Mouse (Mus musculus) thymus, adult 2 months (tissue): ENCODE measurements around the gene Nelfe. TPM values are rescaled to one million over a fixed set of nuclear protein-coding genes. Genes with fewer than 3 reads are reported as not detected.

ENCODE experiments used
- DNase-seq: peaks from one replicate; pipeline ENCODE4 v3.0.0; 2021
- H3K27ac ChIP-seq: fragments of 200-500 bp; 2 replicates; pipeline ENCODE4 v1.5.1; 2012; ENCODE audit warnings: low read length, control low read depth; ENCODE audit not compliant: control insufficient read depth, insufficient read depth
- H3K27me3 ChIP-seq: fragments of 200-500 bp; 2 replicates; pipeline ENCODE4 v1.6.1; 2012; ENCODE audit warnings: mild to moderate bottlenecking, low read length, moderate library complexity, mixed read lengths; ENCODE audit not compliant: control insufficient read depth, insufficient read depth
- H3K36me3 ChIP-seq: fragments of 200-500 bp; 2 replicates; pipeline ENCODE4 v1.6.1; 2012; ENCODE audit warnings: mild to moderate bottlenecking, low read length, moderate library complexity; ENCODE audit not compliant: control insufficient read depth, insufficient read depth
- H3K4me1 ChIP-seq: fragments of 200-500 bp; replicated peaks from 2 replicates; pipeline ENCODE4 v1.6.1; 2012; ENCODE audit warnings: low read length; ENCODE audit not compliant: control insufficient read depth, insufficient read depth
- H3K4me3 ChIP-seq: fragments of 200-500 bp; 2 replicates; pipeline ENCODE4 v1.5.1; 2012; ENCODE audit warnings: mild to moderate bottlenecking, low read length, control low read depth, moderate library complexity; ENCODE audit not compliant: control insufficient read depth, insufficient read depth
- CTCF ChIP-seq: fragments of 200-500 bp; IDR thresholded peaks from 2 replicates; pipeline ENCODE4 v1.5.1; 2012; ENCODE audit warnings: mild to moderate bottlenecking, control low read depth, low read length, moderate library complexity, borderline replicate concordance; ENCODE audit not compliant: control insufficient read depth, poor library complexity, insufficient read depth; ENCODE audit errors: extremely low read depth
- POLR2A ChIP-seq: fragments of 200-500 bp; IDR thresholded peaks from 2 replicates; pipeline ENCODE4 v1.6.1; 2012; ENCODE audit warnings: mild to moderate bottlenecking, low read length, control low read depth, moderate library complexity; ENCODE audit not compliant: control insufficient read depth, poor library complexity, insufficient read depth; ENCODE audit errors: extremely low read depth
- WGBS: fragments of 180-500 bp; shearing (Covaris S2); methylation state at CpG from one replicate; pipeline ENCODE4 v1.1.7; 2018; 5-methylcytosine and 5-hydroxymethylcytosine counted together
- polyA plus RNA-seq: library from polyadenylated mRNA; depleted of rRNA; stranded (reverse); fragments of >200 nt; gene quantifications from 2 replicates; pipeline ENCODE4 v1.2.3, GENCODE M21; 2012

The Nelfe gene
- polyA plus RNA-seq, 1 experiment = 26.1 TPM

DNA sequence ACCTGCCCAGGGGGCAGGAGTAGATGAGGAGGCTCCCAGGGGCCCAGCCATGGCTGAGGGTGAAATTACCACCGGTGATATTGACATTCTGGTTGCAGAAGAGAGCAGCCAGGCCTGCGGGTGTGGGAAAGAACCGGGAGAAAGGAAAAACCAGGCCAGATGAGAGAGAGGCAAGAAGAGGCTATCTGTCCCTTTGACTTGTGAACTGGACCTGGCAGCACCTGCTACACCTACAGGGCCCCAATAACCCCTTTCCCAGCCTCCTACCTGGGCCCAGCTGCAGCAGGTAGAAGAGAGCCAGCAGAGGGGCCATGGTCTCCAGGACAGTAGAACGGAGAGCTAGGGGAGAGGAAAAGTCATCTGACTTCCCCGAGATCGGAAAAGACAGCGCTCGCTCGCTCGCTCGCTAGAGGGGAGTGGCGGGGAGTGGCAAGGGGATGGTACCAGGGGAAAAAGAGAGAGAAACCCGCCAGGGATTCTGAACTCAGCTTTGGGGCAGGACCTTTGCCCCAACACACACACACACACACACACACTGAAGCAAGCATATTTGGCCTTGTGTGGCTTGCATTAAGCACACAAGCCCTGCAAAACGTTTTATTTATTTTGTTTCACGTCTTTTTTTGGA, 31.6 kb downstream of the Nelfe start, which contains the start of gene Gm20547:
Gm20547 (minus strand) TSS at position 360 of the 628 bp plus-strand sequence.
- Histone ChIP-seq H3K27ac (no peak within 1 kb of the TSS), H3K4me1 (peaks cover 9% of the 10 kb centered on the region), H3K4me3 (no peak within 1 kb of the TSS), H3K36me3 (no peaks in the 10 kb centered on the region), H3K27me3 (no peaks in the 10 kb centered on the region)
- 93% methylated on average over 14 of the region's 15 CpGs for WGBS
- DNase-seq = no peak
- no peak for TF ChIP-seq POLR2A
- no peak for TF ChIP-seq CTCF

DNA sequence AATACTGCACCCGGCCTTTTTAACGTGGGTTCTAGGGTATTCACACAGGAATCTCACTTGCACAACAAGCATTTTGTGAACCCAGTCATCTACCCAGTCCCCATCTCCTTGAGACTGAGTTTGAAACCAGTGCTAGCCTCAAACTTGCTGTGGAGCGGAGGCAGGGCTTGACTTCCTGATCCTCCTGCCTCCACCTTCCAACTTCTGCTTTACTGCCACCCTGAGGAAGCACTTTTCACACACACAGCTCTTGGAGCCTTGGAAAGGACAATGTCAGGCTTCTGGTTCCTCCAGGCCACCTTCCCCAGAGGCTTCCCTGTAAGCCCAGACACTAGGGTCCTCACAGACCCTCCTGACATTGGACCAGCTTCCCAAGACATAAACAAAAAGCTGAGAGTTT, 33.1 kb downstream of the Nelfe start:
- no peak for DNase-seq
- H3K4me3 ChIP-seq = no peak overlapping the region
- peaks cover 9% of the 10 kb centered on the region for H3K4me1 ChIP-seq
- WGBS = 64% methylated on average over 3 of the region's 3 CpGs
- H3K36me3 ChIP-seq = no peaks in the 10 kb centered on the region
- no peak for TF ChIP-seq POLR2A
- TF ChIP-seq CTCF = no peak
- no peaks in the 10 kb centered on the region for H3K27me3 ChIP-seq
- no peak overlapping the region for H3K27ac ChIP-seq

DNA sequence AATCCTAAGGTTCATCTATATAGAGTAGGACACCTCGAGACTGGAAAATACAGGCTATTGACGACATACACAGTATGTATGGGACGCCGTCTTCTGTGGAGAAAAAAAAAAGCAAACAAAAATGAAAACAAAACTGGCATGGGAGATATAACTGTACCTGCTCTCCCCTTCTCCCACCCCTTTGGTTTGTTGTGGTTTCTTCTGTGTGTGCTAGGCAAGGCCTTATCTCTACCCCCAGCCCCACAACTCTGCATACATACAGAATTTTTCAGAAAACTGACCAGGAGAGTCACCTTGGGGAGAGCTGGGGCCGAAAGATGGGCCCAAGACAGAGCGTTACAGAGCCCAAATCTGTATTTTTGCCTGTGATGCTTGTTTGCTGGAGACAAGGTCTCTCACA, 34.5 kb downstream of the Nelfe start:
- TF ChIP-seq POLR2A (no peak), CTCF (no peak)
- no peak overlapping the region for H3K4me3 ChIP-seq
- DNase-seq = no peak
- no peak overlapping the region for H3K27ac ChIP-seq
- H3K4me1 ChIP-seq = peaks cover 7% of the 10 kb centered on the region
- 88% methylated on average over 6 of the region's 6 CpGs for WGBS
- no peaks in the 10 kb centered on the region for H3K36me3 ChIP-seq
- H3K27me3 ChIP-seq = no peaks in the 10 kb centered on the region

DNA sequence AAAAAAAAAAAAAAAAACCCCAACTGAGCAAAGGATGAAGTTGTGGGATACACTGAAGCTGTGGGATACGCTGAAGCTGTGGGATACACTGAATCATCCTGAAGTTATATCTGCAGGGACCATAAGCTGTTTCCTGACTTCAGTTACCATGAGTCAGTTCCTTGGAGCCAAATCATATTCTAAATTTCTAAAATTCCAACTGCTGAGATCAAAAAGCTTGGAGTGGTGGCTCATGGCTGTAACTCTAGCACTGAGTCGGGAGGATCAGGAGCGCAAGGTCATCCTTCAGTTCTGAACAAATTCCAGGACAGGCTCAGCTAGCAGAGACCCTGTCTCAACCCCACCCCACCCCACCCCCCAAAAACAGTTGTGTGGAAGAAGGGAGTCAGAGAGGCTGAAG, 35.4 kb downstream of the Nelfe start:
- WGBS = 95% methylated on average over 3 of the region's 3 CpGs
- Histone ChIP-seq H3K36me3 (no peaks in the 10 kb centered on the region), H3K4me3 (no peak overlapping the region), H3K4me1 (no peaks in the 10 kb centered on the region), H3K27me3 (no peaks in the 10 kb centered on the region), H3K27ac (no peak overlapping the region)
- DNase-seq = no peak
- TF ChIP-seq CTCF (no peak), POLR2A (no peak)

DNA sequence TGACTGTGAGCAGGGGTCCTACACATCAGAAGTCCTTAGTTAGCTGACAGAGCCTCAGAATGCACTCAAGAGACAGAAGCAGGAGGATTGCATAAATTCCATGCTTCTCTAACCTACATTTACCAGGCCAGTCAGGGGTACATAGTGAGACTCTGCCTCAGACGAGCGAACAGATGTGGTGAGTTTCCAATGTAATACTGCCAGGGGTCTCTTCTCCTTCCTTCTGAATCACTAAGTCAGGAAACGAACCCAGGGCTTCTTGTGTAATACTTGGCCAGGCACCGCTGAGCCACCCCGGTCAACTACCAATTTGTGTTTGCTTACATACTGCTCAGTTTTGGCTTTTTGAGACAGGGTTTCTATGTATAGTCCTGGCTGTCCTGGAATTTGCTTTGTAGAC, 37.8 kb downstream of the Nelfe start:
- no peaks in the 10 kb centered on the region for H3K36me3 ChIP-seq
- no peak for DNase-seq
- no peak overlapping the region for H3K27ac ChIP-seq
- 76% methylated on average over 5 of the region's 5 CpGs for WGBS
- TF ChIP-seq POLR2A (no peak), CTCF (no peak)
- H3K4me3 ChIP-seq = no peak overlapping the region
- no peaks in the 10 kb centered on the region for H3K4me1 ChIP-seq
- H3K27me3 ChIP-seq = no peaks in the 10 kb centered on the region

DNA sequence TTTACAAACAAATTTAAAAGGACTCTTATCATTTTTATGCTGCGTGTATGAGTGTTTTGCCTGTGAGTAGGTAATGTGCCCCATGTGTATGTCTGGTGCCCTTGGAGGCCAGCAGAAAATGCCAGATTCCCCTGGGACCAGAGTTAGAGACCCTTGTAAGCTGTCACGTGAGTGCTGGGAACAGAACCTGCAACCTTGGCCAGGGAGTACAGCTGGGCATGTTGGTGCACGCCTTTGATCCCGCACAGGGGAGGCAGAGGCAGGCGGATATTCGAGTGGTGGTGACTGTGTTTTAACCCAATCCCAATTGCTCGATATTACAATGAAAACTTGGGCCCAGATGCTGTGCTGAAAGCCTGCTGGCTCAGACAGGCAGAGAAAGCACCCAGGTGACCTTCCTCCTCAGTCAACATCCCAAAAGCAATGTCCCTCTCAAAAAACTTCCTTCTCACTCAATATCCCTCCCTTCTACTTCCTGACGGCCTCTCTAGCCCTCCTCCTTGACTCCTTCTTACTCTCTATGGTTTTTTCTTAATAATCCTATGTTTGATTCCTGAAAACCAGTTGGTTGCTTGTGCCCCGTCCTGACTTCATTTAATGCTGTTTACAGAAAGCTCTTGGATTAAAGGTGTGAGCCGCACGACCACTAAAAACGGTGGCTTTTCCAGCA, 40.0 kb downstream of the Nelfe start:
- Histone ChIP-seq H3K4me1 (peaks cover 9% of the 10 kb centered on the region), H3K4me3 (no peak overlapping the region)
- TF ChIP-seq CTCF = no peak
- TF ChIP-seq POLR2A = no peak

DNA sequence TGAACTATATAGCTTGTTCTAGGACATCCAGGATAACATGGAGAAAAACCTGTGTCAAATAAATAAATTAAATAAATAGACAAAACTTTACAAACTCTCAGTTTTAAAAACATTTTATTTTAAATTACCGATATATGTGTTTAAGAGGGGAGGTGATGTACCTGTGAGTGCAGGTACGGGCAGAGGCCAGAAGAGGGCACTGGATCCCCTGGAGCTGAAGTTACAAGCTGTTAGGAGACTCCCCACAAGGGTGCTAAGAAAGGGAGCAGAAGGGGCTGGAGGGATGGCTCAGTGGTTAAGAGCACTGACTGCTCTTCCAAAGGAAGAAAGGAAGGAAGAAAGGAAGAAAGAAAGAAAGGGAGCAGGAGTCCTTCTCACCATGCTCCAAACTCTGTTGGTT, 41.2 kb downstream of the Nelfe start:
- Histone ChIP-seq H3K36me3 (no peaks in the 10 kb centered on the region), H3K4me3 (no peak overlapping the region), H3K27me3 (no peaks in the 10 kb centered on the region), H3K4me1 (peaks cover 16% of the 10 kb centered on the region), H3K27ac (no peak overlapping the region)
- WGBS = 97% methylated on average over 2 of the region's 2 CpGs
- TF ChIP-seq POLR2A (no peak), CTCF (no peak)
- no peak for DNase-seq

More for the DNA sequence above, 40.0 kb downstream of the Nelfe start:
- 97% methylated on average over 12 of the region's 12 CpGs for WGBS
- H3K27ac ChIP-seq = no peak overlapping the region
- DNase-seq = no peak
- H3K27me3 ChIP-seq = no peaks in the 10 kb centered on the region
- H3K36me3 ChIP-seq = no peaks in the 10 kb centered on the region
